Mouse (Mus musculus) C2C12 (cell line): ENCODE data around the gene Gm45837.

Source experiments
- CEBPB ChIP-seq: IDR thresholded peaks from one replicate; pipeline ENCODE4 v1.6.1; 2011; ENCODE audit warnings: low read depth, mild to moderate bottlenecking, control low read depth, moderate library complexity
- CTCF ChIP-seq: IDR thresholded peaks from one replicate; pipeline ENCODE4 v1.5.1; 2011; ENCODE audit not compliant: control insufficient read depth, insufficient read depth, insufficient read length
- USF1 ChIP-seq: IDR thresholded peaks from one replicate; pipeline ENCODE4 v1.6.1; 2011; ENCODE audit warnings: low read depth, mild to moderate bottlenecking, control low read depth, moderate library complexity

DNA sequence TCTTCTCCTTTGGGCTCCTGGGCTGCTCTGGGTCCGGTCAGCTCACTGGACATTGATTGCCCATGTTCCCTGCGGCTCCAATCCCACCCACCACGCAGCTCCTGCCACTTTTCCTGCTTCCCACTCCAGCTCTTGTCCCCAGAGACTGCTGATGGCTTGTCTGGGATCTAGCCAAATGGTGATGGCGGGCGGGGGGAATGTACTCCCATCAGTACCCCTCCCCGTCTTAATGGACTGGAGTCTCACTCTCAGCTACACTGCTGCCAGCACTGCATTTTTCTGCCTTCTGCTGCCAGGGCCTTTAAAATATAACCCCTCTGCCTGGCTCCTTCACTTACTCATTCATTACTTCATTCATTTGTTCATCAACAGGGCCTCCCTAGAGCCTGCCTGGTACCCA is 13.3 kb downstream of the Gm45837 start:
- TF ChIP-seq CEBPB (no peak), CTCF (no peak), USF1 (no peak)
